Mouse (Mus musculus) liver, embryonic 11.5 days (tissue): ENCODE data around the gene Dlg5. TPM values are rescaled to one million over a fixed set of nuclear protein-coding genes. Genes with fewer than 3 reads are reported as not detected.

ENCODE experiments used
- ATAC-seq: fragments of 200-750 bp; cut with Nextera tagmentation; replicated peaks from 2 replicates; pipeline ENCODE4 v1.8.0; 2017; ENCODE audit warnings: moderate number of reproducible peaks, mild to moderate bottlenecking, moderate TSS enrichment, moderate library complexity; ENCODE audit not compliant: low FRiP score
- DNase-seq: peaks from one replicate; pipeline ENCODE4 v3.0.0-alpha.2; 2017; ENCODE audit warnings: low spot score
- H3K27ac ChIP-seq: fragments of 300-500 bp; sonication (generic); 2 replicates; pipeline ENCODE4 v1.5.1; 2014; ENCODE audit warnings: mild to moderate bottlenecking, low read depth, low read length, control low read depth
- H3K27me3 ChIP-seq: fragments of 300-500 bp; sonication (generic); replicated peaks from 2 replicates; pipeline ENCODE4 v1.6.1; 2014; ENCODE audit warnings: low read length, mixed read lengths; ENCODE audit not compliant: control insufficient read depth, insufficient read depth
- H3K36me3 ChIP-seq: fragments of 300-500 bp; sonication (generic); 2 replicates; pipeline ENCODE4 v1.6.1; 2014; ENCODE audit warnings: mild to moderate bottlenecking, low read length, moderate library complexity, mixed read lengths; ENCODE audit not compliant: control insufficient read depth, insufficient read depth
- H3K4me1 ChIP-seq: fragments of 300-500 bp; sonication (generic); replicated peaks from 2 replicates; pipeline ENCODE4 v1.6.1; 2014; ENCODE audit warnings: low read length, mixed read lengths; ENCODE audit not compliant: control insufficient read depth, insufficient read depth
- H3K4me2 ChIP-seq: fragments of 300-500 bp; sonication (generic); 2 replicates; pipeline ENCODE4 v1.6.1; 2014; ENCODE audit warnings: mild to moderate bottlenecking, control low read depth, moderate library complexity
- H3K4me3 ChIP-seq: fragments of 300-500 bp; sonication (generic); 2 replicates; pipeline ENCODE4 v1.5.1; 2014; ENCODE audit warnings: low read depth, low read length, control low read depth
- H3K9ac ChIP-seq: fragments of 300-500 bp; sonication (generic); 2 replicates; pipeline ENCODE4 v1.6.1; 2014; ENCODE audit warnings: low read depth, low read length, control low read depth
- H3K9me3 ChIP-seq: fragments of 300-500 bp; sonication (generic); 2 replicates; pipeline ENCODE4 v1.6.1; 2016; ENCODE audit warnings: low read length, inconsistent platforms, mixed read lengths; ENCODE audit not compliant: control insufficient read depth
- WGBS: fragments of 180-500 bp; shearing (Covaris S2); extraction: QIAGEN DNeasy Blood & Tissue Kit; methylation state at CpG from one replicate; pipeline ENCODE4 v1.1.7; 2014; 5-methylcytosine and 5-hydroxymethylcytosine counted together
- polyA plus RNA-seq: library from polyadenylated mRNA; unstranded; fragments of >200 nt; fragmentation: Nextera tagmentation; extraction: Ambion mirVana; gene quantifications from 2 replicates; pipeline ENCODE4 v1.2.1, GENCODE M21; 2014

Gene Dlg5
- polyA plus RNA-seq, 1 experiment from 2014 or later, result 9.2 TPM

DNA sequence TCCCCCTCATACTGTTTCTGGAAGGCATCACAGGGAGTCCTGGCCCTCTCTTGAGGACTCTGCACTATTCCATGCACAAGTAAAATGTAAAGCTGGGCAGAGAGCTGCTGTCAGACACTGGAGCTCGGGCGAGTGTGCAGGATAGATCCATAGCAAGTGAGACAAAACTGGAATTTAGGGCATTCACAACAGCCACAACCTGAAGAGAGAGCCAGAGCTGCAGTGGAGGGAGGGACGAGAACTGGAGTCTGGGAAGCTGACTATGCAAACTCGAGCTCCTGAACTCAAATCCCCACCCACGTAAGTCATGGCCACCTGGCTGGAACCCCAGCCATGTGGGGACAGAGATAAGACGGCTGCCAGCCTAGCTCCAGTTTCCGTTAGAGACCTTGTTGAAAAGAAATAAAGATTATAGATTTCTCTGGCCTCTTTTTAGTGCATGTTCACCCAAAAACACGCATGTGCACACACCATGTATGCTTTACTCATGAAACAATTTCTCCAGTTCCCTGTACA, 105.4 kb downstream of the Dlg5 start:
- H3K4me3 ChIP-seq, result no peak overlapping the region
- peak overlapping the region; percentile 40 for H3K4me2 ChIP-seq
- H3K36me3 ChIP-seq, result peaks cover 5% of the 10 kb centered on the region
- H3K27me3 ChIP-seq, result no peaks in the 10 kb centered on the region
- no peak for DNase-seq
- no peaks in the 10 kb centered on the region for H3K9me3 ChIP-seq
- ATAC-seq, result peak; percentile 85
- peak overlapping the region; percentile 26 for H3K27ac ChIP-seq
- peak overlapping the region; percentile 34; the same call in 1 of the 2 replicates for H3K9ac ChIP-seq
- peaks cover 40% of the 10 kb centered on the region for H3K4me1 ChIP-seq
- WGBS, result 43% methylated on average over 8 of the region's 8 CpGs

DNA sequence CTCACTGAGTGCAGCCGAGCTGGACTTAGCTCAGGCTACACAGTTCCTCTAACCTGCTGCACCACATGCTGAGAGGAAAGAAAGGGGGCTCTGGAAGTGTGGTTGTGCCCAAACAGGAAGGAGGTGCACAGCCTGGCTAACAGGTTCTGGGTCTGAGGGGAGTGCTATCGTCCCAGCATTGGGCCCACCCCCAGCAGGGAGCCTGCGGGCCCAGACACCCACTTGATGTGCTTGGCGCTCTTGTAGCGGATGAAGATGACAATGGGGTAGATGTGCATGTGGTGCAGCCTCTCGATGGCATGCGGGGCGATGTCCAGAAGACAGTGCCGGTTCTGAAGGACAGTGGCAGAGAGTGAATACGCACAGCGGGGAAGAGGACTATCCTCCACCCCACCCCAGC, 108.8 kb downstream of the Dlg5 start:
- Histone ChIP-seq H3K4me2 (no peak overlapping the region), H3K4me1 (peaks cover 23% of the 10 kb centered on the region), H3K36me3 (peaks cover 2% of the 10 kb centered on the region; the same call in 1 of the 2 replicates), H3K9ac (no peak overlapping the region), H3K9me3 (no peaks in the 10 kb centered on the region), H3K27me3 (no peaks in the 10 kb centered on the region), H3K4me3 (no peak overlapping the region), H3K27ac (no peak overlapping the region)
- DNase-seq (no peak), ATAC-seq (no peak)
- 88% methylated on average over 11 of the region's 11 CpGs for WGBS

DNA sequence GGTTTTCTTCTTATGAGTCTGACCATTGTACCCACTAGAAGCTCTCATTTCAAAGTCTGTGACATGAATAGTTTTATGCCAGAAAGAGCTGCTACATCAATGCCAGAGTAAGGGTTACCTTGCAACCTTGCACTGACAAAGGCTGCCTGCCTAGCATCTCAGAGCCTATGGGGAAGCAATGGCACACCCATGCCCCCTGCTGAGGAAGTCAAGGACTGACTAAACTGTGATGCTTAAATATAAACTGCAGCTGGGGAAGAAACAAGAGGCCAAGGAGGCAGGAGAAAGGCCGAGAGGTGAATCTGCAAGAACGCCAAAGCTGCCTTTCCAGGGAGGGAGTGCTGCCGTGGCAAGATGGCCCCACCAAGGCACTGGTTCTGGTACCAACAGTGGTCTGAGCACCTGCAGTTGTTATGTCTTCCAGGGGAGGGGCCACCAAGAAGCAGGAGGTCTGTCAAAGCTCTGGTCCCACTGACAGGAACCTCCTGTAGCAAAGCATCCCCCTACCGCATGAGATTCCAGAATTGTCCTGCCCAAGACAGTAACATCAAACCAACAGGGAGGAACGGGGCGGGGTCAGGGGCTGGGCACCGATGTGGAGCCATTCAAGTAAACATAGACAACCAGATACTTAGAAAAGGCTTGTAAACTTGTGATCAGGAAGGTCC, 111.0 kb downstream of the Dlg5 start:
- H3K36me3 ChIP-seq, result peaks cover 2% of the 10 kb centered on the region; the same call in 1 of the 2 replicates
- no peak overlapping the region for H3K4me2 ChIP-seq
- H3K27ac ChIP-seq, result no peak overlapping the region
- H3K4me3 ChIP-seq, result no peak overlapping the region
- ATAC-seq, result no peak
- H3K9me3 ChIP-seq, result no peaks in the 10 kb centered on the region
- H3K4me1 ChIP-seq, result peaks cover 5% of the 10 kb centered on the region
- no peaks in the 10 kb centered on the region for H3K27me3 ChIP-seq
- no peak overlapping the region for H3K9ac ChIP-seq
- WGBS, result 79% methylated on average over 7 of the region's 7 CpGs
- DNase-seq, result no peak

DNA sequence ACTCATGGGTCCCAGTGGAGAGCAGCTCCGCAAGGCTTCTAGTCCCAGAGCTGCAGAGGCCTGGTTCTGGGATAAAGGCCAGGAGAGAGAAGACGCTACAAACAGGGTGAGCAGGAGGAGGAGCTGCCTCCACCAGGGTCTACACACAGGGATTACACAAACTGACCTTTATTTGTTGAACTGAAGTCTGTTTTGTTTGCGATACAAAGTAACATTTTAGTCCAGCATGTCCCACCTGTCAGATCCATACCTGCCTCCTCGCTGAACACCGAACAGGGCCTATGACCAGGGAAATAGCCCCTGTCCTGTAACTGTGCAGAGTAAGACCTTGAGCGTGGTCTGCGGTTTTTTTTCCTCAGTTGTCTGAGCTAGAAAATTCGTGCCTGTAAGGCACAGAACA, 111.9 kb downstream of the Dlg5 start:
- Histone ChIP-seq H3K4me2 (no peak overlapping the region), H3K9ac (no peak overlapping the region), H3K27me3 (no peaks in the 10 kb centered on the region), H3K4me1 (no peaks in the 10 kb centered on the region), H3K9me3 (no peaks in the 10 kb centered on the region), H3K36me3 (no peaks in the 10 kb centered on the region; the same call in 1 of the 2 replicates), H3K4me3 (no peak overlapping the region), H3K27ac (no peak overlapping the region)
- 80% methylated on average over 8 of the region's 8 CpGs for WGBS
- ATAC-seq, result no peak
- DNase-seq, result no peak

DNA sequence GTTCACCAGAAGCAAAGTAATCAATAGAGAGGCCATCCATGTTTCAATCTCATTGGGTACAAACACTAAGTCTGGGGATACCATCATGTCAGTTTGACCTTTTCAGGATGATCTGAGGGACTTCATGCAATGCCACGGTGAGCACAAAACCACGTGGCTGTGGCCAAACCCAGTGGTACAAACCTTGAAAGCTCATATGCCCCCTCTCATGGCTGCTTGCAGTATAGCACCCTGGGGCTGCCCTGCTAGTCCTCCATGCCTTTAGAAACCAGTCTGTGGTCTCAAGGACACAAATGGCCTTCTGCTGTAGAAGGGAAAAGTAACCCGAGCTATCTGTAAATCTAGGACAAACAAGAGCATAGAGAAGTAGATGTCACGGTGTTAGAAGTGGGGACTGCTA, 113.6 kb downstream of the Dlg5 start:
- Histone ChIP-seq H3K4me3 (no peak overlapping the region), H3K4me2 (no peak overlapping the region), H3K27me3 (no peaks in the 10 kb centered on the region), H3K4me1 (no peaks in the 10 kb centered on the region), H3K9me3 (no peaks in the 10 kb centered on the region), H3K9ac (no peak overlapping the region), H3K36me3 (no peaks in the 10 kb centered on the region; the same call in 1 of the 2 replicates), H3K27ac (no peak overlapping the region)
- WGBS, result 35% methylated on average over 4 of the region's 4 CpGs
- ATAC-seq (0 out of 2 replicates have a peak, but pooled peaks have one; percentile 54), DNase-seq (no peak)

DNA sequence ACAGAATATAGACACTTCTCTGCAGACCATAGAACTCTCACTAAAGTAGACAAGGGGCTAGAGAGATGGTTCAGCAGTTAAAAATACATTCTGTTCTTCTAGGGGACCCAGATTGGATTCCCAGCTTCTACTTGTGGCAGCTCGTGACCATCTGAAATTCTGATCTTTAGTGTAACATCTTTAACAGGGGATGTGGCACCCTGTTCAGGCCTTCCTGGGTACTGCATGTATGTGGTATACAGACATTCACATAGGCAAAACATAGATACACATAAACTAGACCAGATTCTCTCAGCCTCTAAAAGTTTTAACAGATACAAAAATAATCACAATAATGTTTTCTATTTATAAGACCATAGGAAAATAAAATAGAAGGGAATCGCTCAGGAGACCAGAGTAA, 120.7 kb downstream of the Dlg5 start:
- H3K27ac ChIP-seq, result no peak overlapping the region
- H3K9ac ChIP-seq, result no peak overlapping the region
- H3K4me3 ChIP-seq, result no peak overlapping the region
- H3K36me3 ChIP-seq, result no peaks in the 10 kb centered on the region
- no peak overlapping the region for H3K4me2 ChIP-seq
- no peaks in the 10 kb centered on the region for H3K27me3 ChIP-seq
- WGBS, result 71% methylated on average over 2 of the region's 2 CpGs
- DNase-seq (no peak), ATAC-seq (no peak)
- no peaks in the 10 kb centered on the region for H3K9me3 ChIP-seq
- H3K4me1 ChIP-seq, result no peaks in the 10 kb centered on the region

DNA sequence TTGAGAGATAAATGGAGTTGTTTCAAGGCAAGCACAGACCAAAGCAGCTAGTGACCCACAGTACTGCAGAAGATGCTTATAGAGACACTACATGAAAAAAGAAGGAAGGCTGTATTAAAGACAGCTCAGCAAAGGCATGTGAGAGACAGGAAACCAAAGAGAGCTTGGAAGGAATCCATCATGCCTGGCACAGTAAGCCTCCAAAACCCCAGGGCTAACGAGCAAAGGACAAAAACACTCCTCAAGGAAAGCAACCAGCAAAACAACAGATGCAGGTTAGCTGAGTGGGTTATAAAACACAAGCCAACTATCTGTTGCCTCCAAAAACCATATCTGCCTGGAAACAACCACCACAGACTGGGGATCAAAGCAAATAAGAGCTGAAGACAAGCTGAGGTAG, 121.5 kb downstream of the Dlg5 start:
- Histone ChIP-seq H3K27me3 (no peaks in the 10 kb centered on the region), H3K27ac (no peak overlapping the region), H3K9ac (no peak overlapping the region), H3K4me3 (no peak overlapping the region), H3K9me3 (no peaks in the 10 kb centered on the region), H3K4me2 (no peak overlapping the region), H3K4me1 (no peaks in the 10 kb centered on the region), H3K36me3 (no peaks in the 10 kb centered on the region)
- ATAC-seq (no peak), DNase-seq (no peak)
- 48% methylated on average over 1 of the region's 1 CpGs for WGBS

DNA sequence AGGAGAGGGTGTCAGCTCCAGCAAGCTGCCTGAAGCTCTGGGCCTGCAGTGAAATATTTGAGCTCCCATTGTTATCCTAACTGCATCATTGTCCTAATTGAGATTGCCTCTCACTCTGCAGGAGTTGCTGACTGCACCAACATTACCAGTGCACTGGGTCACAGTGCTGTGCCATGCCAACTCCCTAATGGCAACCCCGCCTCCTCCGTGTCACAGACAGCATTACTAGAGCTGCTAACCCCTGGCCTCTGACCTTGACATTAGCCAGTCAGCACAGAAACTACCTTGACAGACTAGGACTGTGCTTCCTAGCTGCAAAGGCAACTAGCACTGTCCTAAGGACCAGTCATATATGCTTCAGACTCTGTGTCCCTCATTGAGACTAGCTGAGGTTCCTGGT, 139.0 kb downstream of the Dlg5 start:
- H3K4me2 ChIP-seq, result no peak overlapping the region
- H3K36me3 ChIP-seq, result no peaks in the 10 kb centered on the region
- H3K27ac ChIP-seq, result no peak overlapping the region
- ATAC-seq (no peak), DNase-seq (no peak)
- H3K4me1 ChIP-seq, result no peaks in the 10 kb centered on the region
- H3K9ac ChIP-seq, result no peak overlapping the region
- H3K9me3 ChIP-seq, result no peaks in the 10 kb centered on the region
- 79% methylated on average over 2 of the region's 2 CpGs for WGBS
- H3K27me3 ChIP-seq, result no peaks in the 10 kb centered on the region
- no peak overlapping the region for H3K4me3 ChIP-seq

DNA sequence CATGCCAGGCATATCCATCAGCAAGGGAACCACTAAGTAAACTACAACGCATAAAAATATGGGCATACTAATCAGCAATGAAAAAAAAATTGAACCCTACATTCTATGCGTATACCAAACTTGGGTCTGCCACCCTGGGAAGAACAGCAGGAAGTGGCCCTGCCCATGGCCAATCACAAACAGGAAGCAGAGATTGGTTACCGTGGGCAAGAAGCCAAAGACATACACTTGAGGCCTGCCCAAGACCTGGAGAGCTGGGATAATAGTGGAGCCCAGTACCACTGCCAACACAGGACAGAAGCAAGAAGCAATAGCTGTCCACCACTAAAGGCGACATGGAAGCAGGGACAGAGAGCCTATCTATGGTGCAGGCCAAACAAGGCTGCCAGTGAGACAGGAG, 146.9 kb downstream of the Dlg5 start:
- no peak for ATAC-seq

More for the DNA sequence above, 146.9 kb downstream of the Dlg5 start:
- no peaks in the 10 kb centered on the region for H3K27me3 ChIP-seq
- H3K9ac ChIP-seq, result no peak overlapping the region
- 68% methylated on average over 4 of the region's 4 CpGs for WGBS
- H3K4me1 ChIP-seq, result no peaks in the 10 kb centered on the region
- H3K27ac ChIP-seq, result no peak overlapping the region
- DNase-seq, result no peak
- no peaks in the 10 kb centered on the region for H3K9me3 ChIP-seq
- no peaks in the 10 kb centered on the region for H3K36me3 ChIP-seq
- H3K4me2 ChIP-seq, result no peak overlapping the region
- H3K4me3 ChIP-seq, result no peak overlapping the region
